Mouse (Mus musculus): Measurements from ENCODE around the gene Zbtb4. TPM values are rescaled to one million over a fixed set of nuclear protein-coding genes. Genes with fewer than 3 reads are reported as not detected.

Gene Zbtb4
- polyA plus RNA-seq, 1 experiment, result not detected

GRCm38 (mm10) chr11:69816520-69816919 lies 50.8 kb downstream of the Zbtb4 start:
- Histone ChIP-seq H3K27ac (ENCODE audit: insufficient read depth, low read depth, low read length) (no peak overlapping the region), H3K4me3 (ENCODE audit: insufficient read depth, low read depth, low read length) (no peak overlapping the region), H3K4me1 (ENCODE audit: control insufficient read depth, insufficient read depth, low read length) (no peaks in the 10 kb centered on the region)
- 92% methylated on average over 12 of the region's 12 CpGs for WGBS
- no peak for TF ChIP-seq POLR2A (IDR thresholded peaks at IDR 0.05; ENCODE audit: insufficient read depth, low read depth, low read length)
- TF ChIP-seq CTCF (IDR thresholded peaks at IDR 0.05; ENCODE audit: insufficient read depth, low read depth, low read length), result no peak

- Histone ChIP-seq H3K4me3 (ENCODE audit: insufficient read depth, low read depth, low read length) (no peak within 1 kb of the TSS), H3K4me1 (ENCODE audit: control insufficient read depth, insufficient read depth, low read length) (no peaks in the 10 kb centered on the region), H3K27ac (ENCODE audit: insufficient read depth, low read depth, low read length) (no peak within 1 kb of the TSS)
- WGBS, result 80% methylated on average over 2 of the region's 2 CpGs
- TF ChIP-seq POLR2A (IDR thresholded peaks at IDR 0.05; ENCODE audit: insufficient read depth, low read depth, low read length) (no peak), CTCF (IDR thresholded peaks at IDR 0.05; ENCODE audit: insufficient read depth, low read depth, low read length) (no peak)
Measured at GRCm38 (mm10) chr11:69818365-69818764, 52.7 kb downstream of the Zbtb4 start, which contains the start of gene Spem2. Gene Spem2 (minus strand): TSS chr11:69818465.

- Histone ChIP-seq H3K4me1 (ENCODE audit: control insufficient read depth, insufficient read depth, low read length) (no peaks in the 10 kb centered on the region), H3K4me3 (ENCODE audit: insufficient read depth, low read depth, low read length) (no peak overlapping the region)
- WGBS, result 93% methylated on average over 8 of the region's 8 CpGs
Measured at GRCm38 (mm10) chr11:69818871-69819270, 53.2 kb downstream of the Zbtb4 start.

GRCm38 (mm10) chr11:69822080-69822479 lies 56.4 kb downstream of the Zbtb4 start, which contains the start of gene Spem1:
Gene Spem1 (minus strand): TSS chr11:69822180.
- TF ChIP-seq POLR2A (IDR thresholded peaks at IDR 0.05; ENCODE audit: insufficient read depth, low read depth, low read length) (no peak), CTCF (IDR thresholded peaks at IDR 0.05; ENCODE audit: insufficient read depth, low read depth, low read length) (no peak)
- no peaks in the 10 kb centered on the region for H3K4me1 ChIP-seq (ENCODE audit: control insufficient read depth, insufficient read depth, low read length)
- WGBS, result 83% methylated on average over 3 of the region's 3 CpGs
- no peak within 1 kb of the TSS for H3K27ac ChIP-seq (ENCODE audit: insufficient read depth, low read depth, low read length)
- no peak within 1 kb of the TSS for H3K4me3 ChIP-seq (ENCODE audit: insufficient read depth, low read depth, low read length)

More at GRCm38 (mm10) chr11:69818871-69819270, 53.2 kb downstream of the Zbtb4 start:
- no peak overlapping the region for H3K27ac ChIP-seq (ENCODE audit: insufficient read depth, low read depth, low read length)
- TF ChIP-seq CTCF (IDR thresholded peaks at IDR 0.05; ENCODE audit: insufficient read depth, low read depth, low read length) (no peak), POLR2A (IDR thresholded peaks at IDR 0.05; ENCODE audit: insufficient read depth, low read depth, low read length) (no peak)

- H3K4me1 ChIP-seq (ENCODE audit: control insufficient read depth, insufficient read depth, low read length), result no peaks in the 10 kb centered on the region
- TF ChIP-seq CTCF (IDR thresholded peaks at IDR 0.05; ENCODE audit: insufficient read depth, low read depth, low read length) (no peak), POLR2A (IDR thresholded peaks at IDR 0.05; ENCODE audit: insufficient read depth, low read depth, low read length) (no peak)
- 87% methylated on average over 2 of the region's 2 CpGs for WGBS
- no peak overlapping the region for H3K4me3 ChIP-seq (ENCODE audit: insufficient read depth, low read depth, low read length)
- H3K27ac ChIP-seq (ENCODE audit: insufficient read depth, low read depth, low read length), result no peak overlapping the region
Measured at GRCm38 (mm10) chr11:69823456-69823855, 57.7 kb downstream of the Zbtb4 start.

- no peak overlapping the region for H3K27ac ChIP-seq (ENCODE audit: insufficient read depth, low read depth, low read length)
- peaks cover 8% of the 10 kb centered on the region for H3K4me1 ChIP-seq (ENCODE audit: control insufficient read depth, insufficient read depth, low read length)
- 72% methylated on average over 5 of the region's 5 CpGs for WGBS
- no peak overlapping the region for H3K4me3 ChIP-seq (ENCODE audit: insufficient read depth, low read depth, low read length)
- TF ChIP-seq POLR2A (IDR thresholded peaks at IDR 0.05; ENCODE audit: insufficient read depth, low read depth, low read length) (no peak), CTCF (IDR thresholded peaks at IDR 0.05; ENCODE audit: insufficient read depth, low read depth, low read length) (no peak)
Measured at GRCm38 (mm10) chr11:69828832-69829231, 63.1 kb downstream of the Zbtb4 start.

GRCm38 (mm10) chr11:69833554-69833953 lies 67.8 kb downstream of the Zbtb4 start:
- TF ChIP-seq CTCF (IDR thresholded peaks at IDR 0.05; ENCODE audit: insufficient read depth, low read depth, low read length) (no peak), POLR2A (IDR thresholded peaks at IDR 0.05; ENCODE audit: insufficient read depth, low read depth, low read length) (no peak)
- H3K4me1 ChIP-seq (ENCODE audit: control insufficient read depth, insufficient read depth, low read length), result peaks cover 27% of the 10 kb centered on the region
- 61% methylated on average over 8 of the region's 8 CpGs for WGBS
- H3K27ac ChIP-seq (ENCODE audit: insufficient read depth, low read depth, low read length), result no peak overlapping the region
- peak overlapping the region; percentile 29 for H3K4me3 ChIP-seq (ENCODE audit: insufficient read depth, low read depth, low read length)

Other genes with a start within 250 kb of the Zbtb4 start
- gene Dnah2, start 216.8 kb upstream of the Zbtb4 start, polyA plus RNA-seq (2012; ENCODE audit: insufficient read depth, insufficient read length, low replicate concordance, missing spikeins), result not detected in 2 replicates
- not detected in 2 replicates for gene Efnb3, start 205.7 kb upstream of the Zbtb4 start, polyA plus RNA-seq (2012; ENCODE audit: insufficient read depth, insufficient read length, low replicate concordance, missing spikeins)
- gene Wrap53, start 185.7 kb upstream of the Zbtb4 start, polyA plus RNA-seq (2012; ENCODE audit: insufficient read depth, insufficient read length, low replicate concordance, missing spikeins), result not detected in 2 replicates
- gene Trp53, start 185.6 kb upstream of the Zbtb4 start, polyA plus RNA-seq (2012; ENCODE audit: insufficient read depth, insufficient read length, low replicate concordance, missing spikeins), result not detected in 2 replicates
- gene Atp1b2, start 160.0 kb upstream of the Zbtb4 start, polyA plus RNA-seq (2012; ENCODE audit: insufficient read depth, insufficient read length, low replicate concordance, missing spikeins), result 162 TPM in 1 of 2 replicates, not detected in the other
- not detected in 2 replicates for gene Shbg, start 148.0 kb upstream of the Zbtb4 start, polyA plus RNA-seq (2012; ENCODE audit: insufficient read depth, insufficient read length, low replicate concordance, missing spikeins)
- not detected in 2 replicates for gene Sat2, start 143.9 kb upstream of the Zbtb4 start, polyA plus RNA-seq (2012; ENCODE audit: insufficient read depth, insufficient read length, low replicate concordance, missing spikeins)
- not detected in 2 replicates for gene Fxr2, start 132.9 kb upstream of the Zbtb4 start, polyA plus RNA-seq (2012; ENCODE audit: insufficient read depth, insufficient read length, low replicate concordance, missing spikeins)
- not detected in 2 replicates for gene Sox15, start 110.6 kb upstream of the Zbtb4 start, polyA plus RNA-seq (2012; ENCODE audit: insufficient read depth, insufficient read length, low replicate concordance, missing spikeins)
- gene Mpdu1, start 103.3 kb upstream of the Zbtb4 start, polyA plus RNA-seq (2012; ENCODE audit: insufficient read depth, insufficient read length, low replicate concordance, missing spikeins), result not detected in 2 replicates
- not detected in 2 replicates for gene Cd68, start 99.8 kb upstream of the Zbtb4 start, polyA plus RNA-seq (2012; ENCODE audit: insufficient read depth, insufficient read length, low replicate concordance, missing spikeins)
- 796 TPM in 1 of 2 replicates, not detected in the other for gene Eif4a1, start 93.5 kb upstream of the Zbtb4 start, polyA plus RNA-seq (2012; ENCODE audit: insufficient read depth, insufficient read length, low replicate concordance, missing spikeins)
- gene Senp3, start 83.8 kb upstream of the Zbtb4 start, polyA plus RNA-seq (2012; ENCODE audit: insufficient read depth, insufficient read length, low replicate concordance, missing spikeins), result not detected in 2 replicates
- not detected in 2 replicates for gene Tnfsf13, start 80.1 kb upstream of the Zbtb4 start, polyA plus RNA-seq (2012; ENCODE audit: insufficient read depth, insufficient read length, low replicate concordance, missing spikeins)
- not detected in 2 replicates for gene Tnfsf12, start 70.1 kb upstream of the Zbtb4 start, polyA plus RNA-seq (2012; ENCODE audit: insufficient read depth, insufficient read length, low replicate concordance, missing spikeins)
- gene Tnfsfm13, start 69.8 kb upstream of the Zbtb4 start, polyA plus RNA-seq (2012; ENCODE audit: insufficient read depth, insufficient read length, low replicate concordance, missing spikeins), result not detected in 2 replicates
- 105 TPM in 2 replicates for gene Polr2a, start 7.3 kb upstream of the Zbtb4 start, polyA plus RNA-seq (2012; ENCODE audit: insufficient read depth, insufficient read length, low replicate concordance, missing spikeins)
- not detected in 2 replicates for gene Slc35g3, start 3.9 kb upstream of the Zbtb4 start, polyA plus RNA-seq (2012; ENCODE audit: insufficient read depth, insufficient read length, low replicate concordance, missing spikeins)
- not detected in 2 replicates for gene Chrnb1, start 30.0 kb downstream of the Zbtb4 start, polyA plus RNA-seq (2012; ENCODE audit: insufficient read depth, insufficient read length, low replicate concordance, missing spikeins)
- not detected in 2 replicates for gene Fgf11, start 35.9 kb downstream of the Zbtb4 start, polyA plus RNA-seq (2012; ENCODE audit: insufficient read depth, insufficient read length, low replicate concordance, missing spikeins)
- gene Tmem102, start 39.7 kb downstream of the Zbtb4 start, polyA plus RNA-seq (2012; ENCODE audit: insufficient read depth, insufficient read length, low replicate concordance, missing spikeins), result not detected in 2 replicates
- not detected in 2 replicates for gene Gm39566, start 49.4 kb downstream of the Zbtb4 start, polyA plus RNA-seq (2012; ENCODE audit: insufficient read depth, insufficient read length, low replicate concordance, missing spikeins)
- gene Spem2, start 52.6 kb downstream of the Zbtb4 start, polyA plus RNA-seq (2012; ENCODE audit: insufficient read depth, insufficient read length, low replicate concordance, missing spikeins), result not detected in 2 replicates
- gene Spem1, start 56.3 kb downstream of the Zbtb4 start, polyA plus RNA-seq (2012; ENCODE audit: insufficient read depth, insufficient read length, low replicate concordance, missing spikeins), result not detected in 2 replicates
- gene Nlgn2, start 71.9 kb downstream of the Zbtb4 start, polyA plus RNA-seq (2012; ENCODE audit: insufficient read depth, insufficient read length, low replicate concordance, missing spikeins), result 82.2 TPM in 1 of 2 replicates, not detected in the other
- not detected in 2 replicates for gene Tmem256, start 72.6 kb downstream of the Zbtb4 start, polyA plus RNA-seq (2012; ENCODE audit: insufficient read depth, insufficient read length, low replicate concordance, missing spikeins)
- not detected in 2 replicates for gene Plscr3, start 80.5 kb downstream of the Zbtb4 start, polyA plus RNA-seq (2012; ENCODE audit: insufficient read depth, insufficient read length, low replicate concordance, missing spikeins)
- gene Tnk1, start 92.8 kb downstream of the Zbtb4 start, polyA plus RNA-seq (2012; ENCODE audit: insufficient read depth, insufficient read length, low replicate concordance, missing spikeins), result not detected in 2 replicates
- gene Tmem95, start 112.1 kb downstream of the Zbtb4 start, polyA plus RNA-seq (2012; ENCODE audit: insufficient read depth, insufficient read length, low replicate concordance, missing spikeins), result not detected in 2 replicates
- gene Kctd11, start 115.5 kb downstream of the Zbtb4 start, polyA plus RNA-seq (2012; ENCODE audit: insufficient read depth, insufficient read length, low replicate concordance, missing spikeins), result not detected in 2 replicates
- gene Acap1, start 129.6 kb downstream of the Zbtb4 start, polyA plus RNA-seq (2012; ENCODE audit: insufficient read depth, insufficient read length, low replicate concordance, missing spikeins), result 120 TPM in 1 of 2 replicates, not detected in the other
- not detected in 2 replicates for gene 2810408A11Rik, start 135.1 kb downstream of the Zbtb4 start, polyA plus RNA-seq (2012; ENCODE audit: insufficient read depth, insufficient read length, low replicate concordance, missing spikeins)
- not detected in 2 replicates for gene Neurl4, start 135.2 kb downstream of the Zbtb4 start, polyA plus RNA-seq (2012; ENCODE audit: insufficient read depth, insufficient read length, low replicate concordance, missing spikeins)
- gene Gps2, start 148.0 kb downstream of the Zbtb4 start, polyA plus RNA-seq (2012; ENCODE audit: insufficient read depth, insufficient read length, low replicate concordance, missing spikeins), result not detected in 2 replicates
- gene Eif5a, start 156.0 kb downstream of the Zbtb4 start, polyA plus RNA-seq (2012; ENCODE audit: insufficient read depth, insufficient read length, low replicate concordance, missing spikeins), result 516 and 653 TPM in 2 replicates
- not detected in 2 replicates for gene Ybx2, start 169.9 kb downstream of the Zbtb4 start, polyA plus RNA-seq (2012; ENCODE audit: insufficient read depth, insufficient read length, low replicate concordance, missing spikeins)
- gene Slc2a4, start 182.3 kb downstream of the Zbtb4 start, polyA plus RNA-seq (2012; ENCODE audit: insufficient read depth, insufficient read length, low replicate concordance, missing spikeins), result not detected in 2 replicates
- gene Cldn7, start 198.9 kb downstream of the Zbtb4 start, polyA plus RNA-seq (2012; ENCODE audit: insufficient read depth, insufficient read length, low replicate concordance, missing spikeins), result not detected in 2 replicates
- not detected in 2 replicates for gene Ctdnep1, start 215.2 kb downstream of the Zbtb4 start, polyA plus RNA-seq (2012; ENCODE audit: insufficient read depth, insufficient read length, low replicate concordance, missing spikeins)
- gene Elp5, start 216.6 kb downstream of the Zbtb4 start, polyA plus RNA-seq (2012; ENCODE audit: insufficient read depth, insufficient read length, low replicate concordance, missing spikeins), result not detected in 2 replicates
- not detected in 2 replicates for gene Gabarap, start 225.2 kb downstream of the Zbtb4 start, polyA plus RNA-seq (2012; ENCODE audit: insufficient read depth, insufficient read length, low replicate concordance, missing spikeins)
- not detected in 2 replicates for gene Phf23, start 229.9 kb downstream of the Zbtb4 start, polyA plus RNA-seq (2012; ENCODE audit: insufficient read depth, insufficient read length, low replicate concordance, missing spikeins)
- not detected in 2 replicates for gene Dvl2, start 234.7 kb downstream of the Zbtb4 start, polyA plus RNA-seq (2012; ENCODE audit: insufficient read depth, insufficient read length, low replicate concordance, missing spikeins)
- not detected in 2 replicates for gene Acadvl, start 249.5 kb downstream of the Zbtb4 start, polyA plus RNA-seq (2012; ENCODE audit: insufficient read depth, insufficient read length, low replicate concordance, missing spikeins)